Mouse (Mus musculus) stomach, postnatal 0 days (tissue): Measurements from ENCODE around the gene Gm1043.

Experiments
- CTCF ChIP-seq: IDR thresholded peaks from 2 replicates; pipeline ENCODE4 v1.5.1; 2016; ENCODE audit warnings: antibody characterized with exemption, low read depth, mild to moderate bottlenecking, moderate library complexity
- EP300 ChIP-seq: optimal IDR thresholded peaks from 2 replicates; pipeline ENCODE3; 2016; ENCODE audit warnings: antibody characterized with exemption

DNA sequence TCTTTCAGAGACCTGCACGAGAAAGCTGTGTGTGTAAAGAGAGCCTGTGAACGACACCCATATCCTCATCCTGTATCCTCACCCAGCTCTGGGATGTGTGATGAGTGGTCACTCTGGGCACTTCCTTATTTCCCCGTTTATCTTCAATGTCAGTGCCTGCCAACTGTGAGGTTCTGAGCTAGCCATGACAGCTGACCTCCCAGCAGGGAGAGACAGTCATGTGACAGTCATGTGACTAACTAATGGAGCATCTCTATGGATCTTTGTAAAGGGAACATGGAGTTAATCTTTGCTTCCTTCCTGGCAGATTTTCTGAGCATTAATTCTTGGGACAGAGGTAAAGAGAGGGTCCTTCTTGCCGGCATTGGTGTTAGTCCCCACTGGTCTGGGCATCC is 128.5 kb downstream of the Gm1043 start:
- no peak for TF ChIP-seq CTCF
- no peak for TF ChIP-seq EP300
